Mouse (Mus musculus) MEL (cell line): ENCODE measurements around the gene Ibsp. TPM values are rescaled to one million over a fixed set of nuclear protein-coding genes. Genes with fewer than 3 reads are reported as not detected.

ENCODE experiments used
- DNase-seq: peaks from one replicate; pipeline ENCODE4 v3.0.0; 2011; ENCODE audit warnings: low read depth, low spot score
- H3K27ac ChIP-seq: 2 replicates; pipeline ENCODE4 v1.5.1; 2012; ENCODE audit warnings: low read depth, mild to moderate bottlenecking, control low read depth, low read length, moderate library complexity; ENCODE audit not compliant: control insufficient read depth
- H3K27me3 ChIP-seq, 2 experiments: fragments of 150-350 bp in 1 of 2; sonication (generic) in 1 of 2; 2 replicates each; pipeline ENCODE4 v1.6.1; 2012; ENCODE audit warnings: low read length in 2 of 2, mild to moderate bottlenecking in 2 of 2, improper control_type of control experiment in 1 of 2, moderate library complexity in 1 of 2; ENCODE audit not compliant: insufficient read depth in 2 of 2, control insufficient read depth in 1 of 2
- H3K36me3 ChIP-seq, 2 experiments: 2 replicates each; pipeline ENCODE4 v1.6.1; 2012 to 2014; ENCODE audit warnings: low read length in 2 of 2, improper control_type of control experiment in 1 of 2, inconsistent platforms in 1 of 2, mild to moderate bottlenecking in 1 of 2; ENCODE audit not compliant: insufficient read depth in 2 of 2, control insufficient read depth in 1 of 2
- H3K4me1 ChIP-seq, 2 experiments: fragments of 150-350 bp in 1 of 2; sonication (generic) in 1 of 2; 2 replicates each; pipeline ENCODE4 v1.6.1; 2012; ENCODE audit warnings: low read length in 2 of 2, improper control_type of control experiment in 1 of 2, mild to moderate bottlenecking in 1 of 2; ENCODE audit not compliant: insufficient read depth in 2 of 2, control insufficient read depth in 1 of 2
- H3K4me3 ChIP-seq, 2 experiments: fragments of 150-350 bp in 1 of 2; sonication (generic) in 1 of 2; 2 replicates each; pipeline ENCODE4 v1.5.1; 2012; ENCODE audit warnings: low read depth in 2 of 2, low read length in 2 of 2, mild to moderate bottlenecking in 2 of 2, moderate library complexity in 2 of 2, control low read depth in 1 of 2, improper control_type of control experiment in 1 of 2; ENCODE audit not compliant: control insufficient read depth in 1 of 2, insufficient read depth in 1 of 2
- H3K79me2 ChIP-seq: 2 replicates; pipeline ENCODE4 v1.6.1; 2012; ENCODE audit warnings: mild to moderate bottlenecking, low read length, moderate library complexity; ENCODE audit not compliant: control insufficient read depth, poor library complexity, insufficient read depth
- H3K9ac ChIP-seq: 2 replicates; pipeline ENCODE4 v1.6.1; 2012; ENCODE audit warnings: low read depth, mild to moderate bottlenecking, control low read depth, low read length, moderate library complexity; ENCODE audit not compliant: control insufficient read depth, poor library complexity, severe bottlenecking
- H3K9me3 ChIP-seq: fragments of 150-350 bp; sonication (generic); replicated peaks from 2 replicates; pipeline ENCODE4 v1.6.1; 2012; ENCODE audit warnings: mild to moderate bottlenecking, low read length, improper control_type of control experiment, moderate library complexity; ENCODE audit not compliant: insufficient read depth
- CHD2 ChIP-seq: IDR thresholded peaks from 2 replicates; pipeline ENCODE4 v1.6.1; 2011; ENCODE audit warnings: low read length, improper control_type of control experiment
- CTCF ChIP-seq, 3 experiments: IDR thresholded peaks in 2 of 3; conservative IDR thresholded peaks in 1 of 3; 2 replicates each; pipeline ENCODE4 v1.5.1; 2011 to 2012; ENCODE audit warnings: low read length in 3 of 3, low read depth in 2 of 3, mild to moderate bottlenecking in 2 of 3, improper control_type of control experiment in 1 of 3, inconsistent platforms in 1 of 3, mixed read lengths in 1 of 3, moderate library complexity in 1 of 3; ENCODE audit not compliant: control insufficient read depth in 1 of 3, insufficient read depth in 1 of 3, poor library complexity in 1 of 3, severe bottlenecking in 1 of 3
- E2F4 ChIP-seq: IDR thresholded peaks from 2 replicates; pipeline ENCODE4 v1.6.1; 2011; ENCODE audit warnings: low read depth, low read length, improper control_type of control experiment, borderline replicate concordance
- ETS1 ChIP-seq: IDR thresholded peaks from 2 replicates; pipeline ENCODE4 v1.6.1; 2012; ENCODE audit warnings: low read depth, mild to moderate bottlenecking, inconsistent platforms, low read length, improper control_type of control experiment, moderate library complexity
- GABPA ChIP-seq: IDR thresholded peaks from 2 replicates; pipeline ENCODE4 v1.6.1; 2012; ENCODE audit warnings: low read depth, mild to moderate bottlenecking, inconsistent platforms, low read length, improper control_type of control experiment, moderate library complexity
- GATA1 ChIP-seq: IDR thresholded peaks from 2 replicates; pipeline ENCODE4 v1.6.1; 2011; ENCODE audit warnings: low read depth, low read length, improper control_type of control experiment
- KAT2A ChIP-seq: conservative IDR thresholded peaks from 2 replicates; pipeline ENCODE4 v1.6.1; 2012; ENCODE audit warnings: low read depth, low read length, improper control_type of control experiment, inconsistent platforms
- MAFK ChIP-seq: IDR thresholded peaks from 2 replicates; pipeline ENCODE4 v1.6.1; 2011; ENCODE audit warnings: low read depth, mild to moderate bottlenecking, low read length, improper control_type of control experiment, borderline replicate concordance
- MAZ ChIP-seq: IDR thresholded peaks from 2 replicates; pipeline ENCODE4 v1.6.1; 2012; ENCODE audit warnings: low read depth, mild to moderate bottlenecking, inconsistent platforms, low read length, improper control_type of control experiment
- RAD21 ChIP-seq: IDR thresholded peaks from 2 replicates; pipeline ENCODE4 v1.6.1; 2011; ENCODE audit warnings: mild to moderate bottlenecking, low read depth, low read length, improper control_type of control experiment
- SMC3 ChIP-seq: IDR thresholded peaks from 2 replicates; pipeline ENCODE4 v1.6.1; 2011; ENCODE audit warnings: low read depth, low read length, improper control_type of control experiment
- UBTF ChIP-seq: IDR thresholded peaks from 2 replicates; pipeline ENCODE4 v1.6.1; 2012; ENCODE audit warnings: low read depth, mild to moderate bottlenecking, inconsistent platforms, low read length, improper control_type of control experiment, moderate library complexity, borderline replicate concordance; ENCODE audit not compliant: insufficient read depth
- USF1 ChIP-seq: IDR thresholded peaks from 2 replicates; pipeline ENCODE4 v1.6.1; 2014; ENCODE audit warnings: low read depth, mild to moderate bottlenecking, inconsistent platforms, low read length, improper control_type of control experiment, moderate library complexity
- USF2 ChIP-seq, 2 experiments: IDR thresholded peaks; 2 replicates each; pipeline ENCODE4 v1.6.1; 2011 to 2012; ENCODE audit warnings: improper control_type of control experiment in 2 of 2, low read length in 2 of 2, borderline replicate concordance in 1 of 2, inconsistent platforms in 1 of 2, low read depth in 1 of 2, mild to moderate bottlenecking in 1 of 2; ENCODE audit not compliant: insufficient read depth in 1 of 2
- ZC3H11A ChIP-seq: IDR thresholded peaks from 2 replicates; pipeline ENCODE4 v1.6.1; 2012; ENCODE audit warnings: low read depth, mild to moderate bottlenecking, inconsistent platforms, low read length, improper control_type of control experiment
- ZMIZ1 ChIP-seq: IDR thresholded peaks from 2 replicates; pipeline ENCODE4 v1.6.1; 2012; ENCODE audit warnings: low read depth, mild to moderate bottlenecking, inconsistent platforms, low read length, improper control_type of control experiment, moderate library complexity
- polyA plus RNA-seq, 2 experiments: library from polyadenylated mRNA; stranded (reverse) in 1 of 2; unstranded in 1 of 2; fragments of >175 nt in 1 of 2; fragments of >200 nt in 1 of 2; gene quantifications; 2 replicates each; pipeline versions ENCODE4 v1.2.1 to v1.2.4; 2012; ENCODE audit warnings: low replicate concordance in 2 of 2, low read depth in 1 of 2; ENCODE audit not compliant: insufficient read length in 2 of 2, insufficient read depth in 1 of 2, missing spikeins in 1 of 2
- total RNA-seq: library from RNA; depleted of rRNA; stranded (reverse); fragments of 300-350 nt; gene quantifications from 2 replicates; pipeline ENCODE4 v1.2.3, GENCODE M21; 2012

Ibsp gene
- total and polyA plus RNA-seq, 3 experiments: not detected

GRCm38 (mm10) chr5:104340513-104340829 lies 41.5 kb downstream of the Ibsp start:
- no peak overlapping the region for H3K4me3 ChIP-seq
- no peak for TF ChIP-seq GABPA
- H3K27ac ChIP-seq: no peak overlapping the region
- H3K27me3 ChIP-seq: no peaks in the 10 kb centered on the region
- H3K4me1 ChIP-seq: no peaks in the 10 kb centered on the region
- H3K9me3 ChIP-seq: no peaks in the 10 kb centered on the region
- no peak for DNase-seq
- H3K9ac ChIP-seq: no peak overlapping the region
- H3K79me2 ChIP-seq: no peaks in the 10 kb centered on the region
- H3K36me3 ChIP-seq: no peaks in the 10 kb centered on the region

DNA sequence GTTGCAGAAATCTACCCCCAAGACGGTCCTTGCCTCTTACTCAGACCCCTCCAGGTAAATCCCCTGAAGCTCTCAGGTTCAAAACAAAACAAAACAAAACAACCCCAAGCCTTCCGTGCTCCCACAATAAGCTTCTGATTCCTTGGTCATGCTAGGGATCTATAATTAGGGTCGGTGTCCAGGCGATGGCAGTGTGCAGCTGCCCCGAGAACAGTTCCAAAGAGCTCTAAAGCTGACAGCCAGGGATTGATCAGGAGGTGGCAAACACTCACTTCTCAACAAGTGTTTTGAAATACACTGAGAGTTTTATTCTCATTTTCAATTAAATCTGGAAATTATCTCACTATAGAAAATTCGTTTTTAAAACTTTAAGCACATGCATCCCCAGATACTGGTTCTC lies 43.9 kb downstream of the Ibsp start:
- TF ChIP-seq ETS1 (no peak), MAFK (no peak), E2F4 (no peak), ZMIZ1 (no peak), UBTF (no peak), MAZ (no peak)
- TF ChIP-seq, all 39 proteins: peak for 0
- Histone ChIP-seq H3K9ac (no peak overlapping the region), H3K4me1 (no peaks in the 10 kb centered on the region), H3K79me2 (no peaks in the 10 kb centered on the region), H3K27ac (no peak overlapping the region), H3K9me3 (no peaks in the 10 kb centered on the region), H3K4me3 (no peak overlapping the region), H3K36me3 (no peaks in the 10 kb centered on the region), H3K27me3 (no peaks in the 10 kb centered on the region)
- no peak for DNase-seq

DNA sequence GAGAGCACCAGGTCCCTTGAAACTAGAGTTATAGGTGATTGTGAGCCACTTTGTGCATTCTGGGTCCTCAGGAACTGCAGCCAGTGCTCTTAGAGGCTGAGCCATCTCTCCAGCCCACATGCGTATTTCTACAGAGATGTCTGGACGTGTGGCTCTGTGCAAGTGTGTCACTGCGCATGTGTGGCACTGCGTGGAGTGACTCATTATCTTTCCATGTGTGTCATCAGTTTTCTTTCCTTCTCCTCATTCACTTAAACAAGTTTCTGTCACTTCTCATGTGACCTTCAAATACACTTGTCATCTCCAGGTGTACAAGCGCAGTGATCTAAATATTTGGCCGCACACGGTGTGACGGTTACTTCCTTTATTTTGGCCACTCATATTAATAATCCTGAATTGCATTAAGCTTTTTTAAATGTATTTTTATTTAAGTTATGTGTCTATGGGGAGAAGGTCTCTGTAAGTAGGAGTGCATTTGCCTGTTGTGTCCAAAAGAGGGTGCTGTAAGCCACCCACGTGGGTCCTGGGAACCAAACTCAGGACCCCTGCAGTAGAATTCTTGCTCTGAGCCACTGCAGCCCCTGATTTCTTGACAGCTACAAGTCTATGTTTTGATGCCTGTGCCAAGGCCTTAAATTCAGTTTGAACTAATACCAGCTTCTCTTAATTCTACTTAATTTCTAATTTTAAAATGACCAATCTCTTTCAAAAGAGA lies 45.7 kb downstream of the Ibsp start:
- Histone ChIP-seq H3K27ac (no peak overlapping the region), H3K9ac (no peak overlapping the region), H3K4me1 (no peaks in the 10 kb centered on the region), H3K27me3 (no peaks in the 10 kb centered on the region), H3K9me3 (no peaks in the 10 kb centered on the region), H3K4me3 (no peak overlapping the region), H3K79me2 (no peaks in the 10 kb centered on the region), H3K36me3 (no peaks in the 10 kb centered on the region)
- peak; percentile 7 for DNase-seq
- TF ChIP-seq E2F4 (no peak), GATA1 (no peak), USF1 (0 out of 2 replicates have a peak, but pooled peaks have one; percentile 14), CHD2 (no peak), SMC3 (peak; percentile 42), KAT2A (no peak), ZC3H11A (peak; percentile 37; the same call in 1 of the 2 replicates), USF2 (IDR thresholded peaks at IDR 0.05; ENCODE audit: borderline replicate concordance in 1 of 2, insufficient read depth in 1 of 2, low read depth in 1 of 2, low read length in 2 of 2) (no peak), CTCF (IDR thresholded peaks at IDR 0.05 in 2 of 3, conservative IDR thresholded peaks at IDR 0.05 in 1 of 3; ENCODE audit: control insufficient read depth in 1 of 3, insufficient read depth in 1 of 3, low read depth in 2 of 3, low read length in 3 of 3, poor library complexity in 1 of 3, severe bottlenecking in 1 of 3) (peak in 2 of 3 experiments; percentile 42 to 47; a peak in 4 of 6 replicates), RAD21 (peak; percentile 47)
